Mouse (Mus musculus): Measurements from ENCODE around the gene Pmpca. TPM values are rescaled to one million over a fixed set of nuclear protein-coding genes. Genes with fewer than 3 reads are reported as not detected.

Gene Pmpca
- polyA plus RNA-seq, 1 experiment from 2014 or later, result 49.1 TPM

GRCm38 (mm10) chr2:26391617-26392016 lies 2.5 kb downstream of the Pmpca start:
- Histone ChIP-seq H3K27ac (no peak overlapping the region), H3K36me3 (ENCODE audit: inconsistent target) (peaks cover 68% of the 10 kb centered on the region), H3K79me2 (ENCODE audit: inconsistent target) (peaks cover 44% of the 10 kb centered on the region), H3K4me3 (ENCODE audit: inconsistent target) (no peak overlapping the region)
- WGBS (ENCODE audit: missing documents), result 97% methylated on average over 6 of the region's 6 CpGs

DNA sequence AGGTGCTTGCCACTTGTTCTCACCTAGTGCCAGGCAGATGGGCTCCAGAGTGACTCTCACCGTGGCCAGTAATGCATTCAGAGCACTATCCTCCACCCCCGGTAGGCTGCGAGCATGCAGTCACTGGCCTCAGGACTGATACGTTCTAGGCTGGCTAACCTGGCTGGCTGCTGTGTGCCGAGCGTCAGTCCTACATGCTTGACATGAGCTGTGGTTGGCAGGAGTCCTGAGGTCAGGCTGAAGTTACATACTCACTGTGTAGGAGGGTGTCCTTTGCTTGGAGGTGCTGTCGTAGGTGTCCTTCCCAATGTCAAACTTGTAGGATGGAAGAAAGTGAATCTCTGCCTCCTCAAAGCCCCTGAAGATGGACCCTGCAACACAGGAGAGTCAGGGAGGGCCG lies 9.8 kb downstream of the Pmpca start:
- H3K36me3 ChIP-seq (ENCODE audit: inconsistent target), result peaks cover 72% of the 10 kb centered on the region
- 88% methylated on average over 8 of the region's 8 CpGs for WGBS (ENCODE audit: missing documents)

DNA sequence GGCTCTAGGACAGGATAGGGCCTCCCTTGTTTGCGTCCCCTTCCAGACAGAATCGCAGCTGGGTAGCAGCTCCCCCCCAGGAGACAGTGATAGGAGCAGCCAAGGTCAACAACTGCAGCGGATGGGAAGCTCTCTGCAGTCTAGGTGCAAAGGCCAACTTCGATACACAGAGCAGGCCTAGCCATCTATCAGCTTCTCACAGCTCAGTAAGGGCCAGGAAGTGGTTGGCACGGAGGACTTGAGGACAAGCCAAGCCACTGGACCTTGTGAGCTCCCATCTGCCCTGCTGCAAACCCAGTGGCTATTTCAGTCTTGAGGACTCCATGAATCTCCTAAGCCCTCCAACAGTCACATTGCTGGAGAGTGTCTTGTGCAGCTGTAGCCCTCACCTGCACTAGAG lies 10.5 kb downstream of the Pmpca start:
- Histone ChIP-seq H3K27ac (no peak overlapping the region), H3K4me3 (ENCODE audit: inconsistent target) (no peak overlapping the region), H3K79me2 (ENCODE audit: inconsistent target) (peaks cover 6% of the 10 kb centered on the region; the same call in 1 of the 2 replicates), H3K36me3 (ENCODE audit: inconsistent target) (peaks cover 65% of the 10 kb centered on the region)
- WGBS (ENCODE audit: missing documents), result 91% methylated on average over 5 of the region's 5 CpGs

More for the DNA sequence above, 9.8 kb downstream of the Pmpca start:
- Histone ChIP-seq H3K79me2 (ENCODE audit: inconsistent target) (peaks cover 6% of the 10 kb centered on the region; the same call in 1 of the 2 replicates), H3K27ac (no peak overlapping the region), H3K4me3 (ENCODE audit: inconsistent target) (no peak overlapping the region)

DNA sequence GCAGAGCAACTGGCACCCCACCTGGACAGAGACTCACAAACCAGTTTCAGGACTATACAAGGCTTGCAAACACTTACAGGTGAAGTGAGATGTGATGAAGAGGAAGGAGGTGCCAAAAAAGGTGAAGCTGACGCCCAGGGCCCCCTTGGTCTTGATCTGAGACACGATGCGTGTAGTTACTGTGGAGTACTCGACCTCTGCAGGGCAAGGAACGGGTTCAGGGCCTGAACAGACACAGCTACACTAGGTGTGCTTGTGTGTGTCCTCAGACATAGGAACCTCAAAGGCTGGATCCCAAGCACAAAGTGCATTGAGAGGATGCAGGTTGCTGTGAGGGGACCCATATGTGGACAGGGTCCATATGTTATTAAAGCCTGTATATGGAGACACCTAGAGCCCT lies 11.2 kb downstream of the Pmpca start:
- H3K27ac ChIP-seq, result no peak overlapping the region
- H3K4me3 ChIP-seq (ENCODE audit: inconsistent target), result no peak overlapping the region
- H3K79me2 ChIP-seq (ENCODE audit: inconsistent target), result peaks cover 13% of the 10 kb centered on the region; the same call in 1 of the 2 replicates
- peaks cover 59% of the 10 kb centered on the region for H3K36me3 ChIP-seq (ENCODE audit: inconsistent target)
- WGBS (ENCODE audit: missing documents), result 92% methylated on average over 5 of the region's 5 CpGs

DNA sequence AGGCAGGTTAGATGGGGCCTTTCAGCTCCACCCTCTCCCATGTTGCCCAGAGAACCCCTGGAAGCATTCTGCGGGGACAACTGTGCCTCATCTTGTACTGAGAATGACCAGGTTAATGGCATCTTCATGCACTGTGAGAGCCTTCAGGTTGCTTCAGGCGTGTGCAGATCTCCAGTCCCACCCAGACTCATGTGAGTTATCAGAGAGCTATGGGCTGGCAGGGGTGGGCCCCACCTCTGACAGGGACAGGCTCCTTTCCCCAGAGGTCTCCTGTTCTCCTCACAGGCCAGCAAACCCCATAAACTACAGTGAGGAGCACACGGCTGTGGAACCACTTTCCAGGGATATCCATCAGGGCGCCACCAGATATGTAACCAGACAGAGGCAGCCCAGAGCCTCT lies 11.9 kb downstream of the Pmpca start:
- Histone ChIP-seq H3K36me3 (ENCODE audit: inconsistent target) (peaks cover 52% of the 10 kb centered on the region), H3K79me2 (ENCODE audit: inconsistent target) (peaks cover 20% of the 10 kb centered on the region; the same call in 1 of the 2 replicates), H3K27ac (no peak overlapping the region), H3K4me3 (ENCODE audit: inconsistent target) (no peak overlapping the region)
- 93% methylated on average over 4 of the region's 4 CpGs for WGBS (ENCODE audit: missing documents)

GRCm38 (mm10) chr2:26402265-26402664 lies 13.1 kb downstream of the Pmpca start:
- Histone ChIP-seq H3K36me3 (ENCODE audit: inconsistent target) (peaks cover 40% of the 10 kb centered on the region), H3K27ac (no peak overlapping the region), H3K79me2 (ENCODE audit: inconsistent target) (peaks cover 33% of the 10 kb centered on the region; the same call in 1 of the 2 replicates), H3K4me3 (ENCODE audit: inconsistent target) (no peak overlapping the region)
- 73% methylated on average over 1 of the region's 1 CpGs for WGBS (ENCODE audit: missing documents)

DNA sequence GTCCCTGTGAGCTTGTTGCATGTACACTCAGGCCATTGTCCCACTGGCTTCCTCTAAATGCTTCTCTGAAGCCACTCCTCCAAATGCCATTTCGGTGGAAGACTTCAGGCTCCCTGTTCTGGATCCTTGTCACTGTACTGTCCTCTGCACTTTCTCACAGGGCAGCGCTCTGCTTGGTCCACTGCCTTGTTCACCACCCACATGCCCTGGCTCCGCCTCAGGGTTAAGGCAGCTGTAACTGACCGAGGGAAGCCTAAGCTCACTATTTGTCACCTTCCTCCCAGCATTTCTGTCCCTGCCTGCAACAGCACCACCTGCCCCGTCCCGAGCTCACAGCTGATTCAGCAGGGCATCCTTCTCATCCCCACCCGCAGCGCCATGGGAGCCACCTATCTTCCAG lies 14.2 kb downstream of the Pmpca start:
- WGBS (ENCODE audit: missing documents), result 85% methylated on average over 8 of the region's 8 CpGs
- H3K27ac ChIP-seq, result no peak overlapping the region
- H3K4me3 ChIP-seq (ENCODE audit: inconsistent target), result no peak overlapping the region
- H3K79me2 ChIP-seq (ENCODE audit: inconsistent target), result peaks cover 43% of the 10 kb centered on the region; the same call in 1 of the 2 replicates
- H3K36me3 ChIP-seq (ENCODE audit: inconsistent target), result peaks cover 35% of the 10 kb centered on the region

DNA sequence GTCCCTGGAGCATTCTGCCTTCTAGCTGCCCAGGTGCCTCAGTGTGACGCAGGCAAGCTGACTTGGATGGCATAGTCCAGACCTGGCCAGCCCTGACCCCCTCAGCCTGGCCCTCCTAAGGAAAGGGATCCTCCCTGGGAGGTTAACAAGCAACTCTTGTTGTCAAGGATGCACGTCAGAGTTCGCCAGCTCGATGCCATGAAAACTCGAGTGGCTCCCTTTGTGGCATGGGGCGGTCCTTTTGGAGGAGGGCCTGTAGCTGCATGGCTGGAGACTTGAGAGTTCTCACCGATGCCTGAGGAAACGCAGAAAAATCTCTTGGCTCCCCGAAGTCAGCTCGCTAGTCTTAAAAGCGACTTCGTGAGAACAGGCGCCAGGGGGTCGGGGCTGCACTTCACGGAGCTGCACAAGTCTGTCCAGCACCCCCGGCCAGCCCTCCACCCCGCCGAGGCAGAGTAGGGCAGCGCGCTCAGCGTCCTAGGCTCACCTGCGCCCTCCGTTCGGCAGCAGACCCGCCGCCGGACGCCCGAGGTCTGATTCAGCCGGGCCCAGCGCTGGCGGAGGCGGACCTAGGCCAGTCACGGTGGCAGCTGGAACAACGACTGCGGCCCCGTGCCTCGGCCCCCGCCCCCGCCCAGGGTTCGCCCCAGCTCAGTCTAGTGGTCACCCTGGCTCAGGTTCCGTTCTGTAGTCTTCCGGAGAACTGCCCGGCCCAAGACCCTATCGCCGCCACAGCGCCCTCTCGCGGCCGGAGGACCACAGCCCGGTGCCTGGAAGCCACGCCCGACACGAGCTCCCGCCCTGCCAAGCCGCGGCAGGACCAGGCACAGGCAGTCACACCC lies 19.6 kb downstream of the Pmpca start, which contains the start of gene Inpp5e:
Inpp5e (minus strand) TSS at position 689 of the 842 bp plus-strand sequence.
- under 1% methylated on average over 57 of the region's 57 CpGs for WGBS (ENCODE audit: missing documents)
- Histone ChIP-seq H3K36me3 (ENCODE audit: inconsistent target) (peaks cover 34% of the 10 kb centered on the region; the same call in 1 of the 2 replicates), H3K4me3 (ENCODE audit: inconsistent target) (peak within 1 kb of the TSS; percentile 61), H3K79me2 (ENCODE audit: inconsistent target) (peaks cover 42% of the 10 kb centered on the region; the same call in 1 of the 2 replicates), H3K27ac (0 out of 2 replicates have a peak within 1 kb of the TSS, but pooled peaks have one; percentile 17)

DNA sequence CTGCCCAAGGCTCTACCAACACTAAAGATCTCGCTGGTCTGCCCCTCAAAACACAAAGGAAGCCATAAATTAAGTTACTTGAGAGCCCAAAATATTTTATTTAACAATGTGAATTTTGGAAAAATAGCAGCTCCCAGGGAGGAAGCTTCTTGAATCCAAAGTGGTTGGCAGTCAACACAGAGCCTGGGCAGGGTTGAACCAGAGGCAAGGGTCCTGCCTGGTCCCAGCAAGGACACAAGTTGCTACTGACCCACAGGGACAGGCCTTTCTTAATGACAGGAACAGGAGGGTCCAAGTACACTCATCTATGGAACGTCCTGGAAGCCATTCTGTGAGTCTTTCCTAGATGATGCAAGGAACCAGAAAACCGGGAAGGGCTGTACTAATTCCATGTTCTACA lies 20.2 kb downstream of the Pmpca start:
- H3K36me3 ChIP-seq (ENCODE audit: inconsistent target), result peaks cover 40% of the 10 kb centered on the region; the same call in 1 of the 2 replicates
- H3K27ac ChIP-seq, result no peak overlapping the region
- WGBS (ENCODE audit: missing documents), result 58% methylated on average over 3 of the region's 3 CpGs
- no peak overlapping the region for H3K4me3 ChIP-seq (ENCODE audit: inconsistent target)
- peaks cover 41% of the 10 kb centered on the region; the same call in 1 of the 2 replicates for H3K79me2 ChIP-seq (ENCODE audit: inconsistent target)

- H3K27ac ChIP-seq, result no peak overlapping the region
- 78% methylated on average over 5 of the region's 5 CpGs for WGBS (ENCODE audit: missing documents)
- H3K4me3 ChIP-seq (ENCODE audit: inconsistent target), result no peak overlapping the region
- peaks cover 36% of the 10 kb centered on the region; the same call in 1 of the 2 replicates for H3K79me2 ChIP-seq (ENCODE audit: inconsistent target)
- H3K36me3 ChIP-seq (ENCODE audit: inconsistent target), result peaks cover 47% of the 10 kb centered on the region; the same call in 1 of the 2 replicates
Measured at GRCm38 (mm10) chr2:26410091-26410490, 21.0 kb downstream of the Pmpca start.

- Histone ChIP-seq H3K4me3 (ENCODE audit: inconsistent target) (no peak overlapping the region), H3K36me3 (ENCODE audit: inconsistent target) (peaks cover 56% of the 10 kb centered on the region), H3K27ac (no peak overlapping the region), H3K79me2 (ENCODE audit: inconsistent target) (peaks cover 27% of the 10 kb centered on the region; the same call in 1 of the 2 replicates)
- 80% methylated on average over 5 of the region's 5 CpGs for WGBS (ENCODE audit: missing documents)
Measured at GRCm38 (mm10) chr2:26410931-26411411, 21.8 kb downstream of the Pmpca start.

- no peak overlapping the region for H3K27ac ChIP-seq
- no peak overlapping the region for H3K4me3 ChIP-seq (ENCODE audit: inconsistent target)
- H3K79me2 ChIP-seq (ENCODE audit: inconsistent target), result no peaks in the 10 kb centered on the region
- H3K36me3 ChIP-seq (ENCODE audit: inconsistent target), result peaks cover 91% of the 10 kb centered on the region
Measured at GRCm38 (mm10) chr2:26417066-26417465, 27.9 kb downstream of the Pmpca start.

DNA sequence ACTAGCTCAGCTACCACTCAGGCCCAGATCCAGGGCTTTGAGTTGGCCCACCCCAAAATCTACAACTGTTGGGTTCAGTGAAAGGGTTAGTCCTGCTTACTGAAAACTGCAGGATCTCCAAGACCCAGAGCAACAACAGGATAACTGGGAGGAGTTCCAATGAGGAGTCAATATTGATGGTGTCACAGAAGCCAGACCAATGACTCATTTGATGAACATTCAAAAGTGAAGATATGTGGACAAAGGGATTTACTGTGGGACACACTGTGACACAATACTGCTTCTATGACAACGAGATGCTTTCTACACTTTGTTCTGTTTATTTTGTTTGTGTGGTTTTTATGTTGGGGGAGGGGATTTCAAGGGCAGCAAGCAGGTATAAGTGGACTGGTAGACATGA lies 29.0 kb downstream of the Pmpca start:
- H3K36me3 ChIP-seq (ENCODE audit: inconsistent target), result peaks cover 91% of the 10 kb centered on the region
- H3K79me2 ChIP-seq (ENCODE audit: inconsistent target), result no peaks in the 10 kb centered on the region
- no peak overlapping the region for H3K4me3 ChIP-seq (ENCODE audit: inconsistent target)
- H3K27ac ChIP-seq, result no peak overlapping the region
- WGBS (ENCODE audit: missing documents), result 100% methylated on average over 1 of the region's 1 CpGs

- H3K79me2 ChIP-seq (ENCODE audit: inconsistent target), result no peaks in the 10 kb centered on the region
- no peak overlapping the region for H3K27ac ChIP-seq
- H3K36me3 ChIP-seq (ENCODE audit: inconsistent target), result peaks cover 89% of the 10 kb centered on the region
- 87% methylated on average over 2 of the region's 2 CpGs for WGBS (ENCODE audit: missing documents)
- H3K4me3 ChIP-seq (ENCODE audit: inconsistent target), result no peak overlapping the region
Measured at GRCm38 (mm10) chr2:26421969-26422368, 32.8 kb downstream of the Pmpca start.

GRCm38 (mm10) chr2:26423086-26423485 lies 33.9 kb downstream of the Pmpca start:
- Histone ChIP-seq H3K27ac (no peak overlapping the region), H3K36me3 (ENCODE audit: inconsistent target) (peaks cover 92% of the 10 kb centered on the region), H3K4me3 (ENCODE audit: inconsistent target) (no peak overlapping the region), H3K79me2 (ENCODE audit: inconsistent target) (no peaks in the 10 kb centered on the region)
- WGBS (ENCODE audit: missing documents), result 89% methylated on average over 1 of the region's 1 CpGs

Data from macrophage (primary cell).